Comparison of ENCODE assay signal across 8 mouse cellular contexts in genomic region chr7:16295321-16295900, GRCm38 (mm10). TPM values are rescaled to one million over a fixed set of nuclear protein-coding genes. Genes with fewer than 3 reads are reported as not detected.
DNase-seq lines count a peak whose midpoint lies in the region; ATAC-seq and TF ChIP-seq lines count a peak whose summit lies in the region.

No protein-coding gene starts in this region.

- TF ChIP-seq EP300 in ES-Bruce4 (IDR thresholded peaks at IDR 0.05; ENCODE audit: insufficient read depth, low read depth, low read length) = 0 out of 2 replicates have a peak, but pooled peaks have one; percentile 28
- no peak; the same call in 1 of the 2 replicates for TF ChIP-seq EP300 in heart, postnatal 0 days (IDR thresholded peaks at IDR 0.05; ENCODE audit: low read depth)

- WGBS in forebrain, embryonic 12.5 days = 1% methylated on average over 41 of the region's 41 CpGs
- 1% methylated on average over 41 of the region's 41 CpGs for WGBS in heart, postnatal 0 days
- WGBS in neural tube, embryonic 13.5 days = 2% methylated on average over 41 of the region's 41 CpGs

- no peak for TF ChIP-seq CTCF in ES-Bruce4 (IDR thresholded peaks at IDR 0.05; ENCODE audit: low read depth, low read length)
- no peak for TF ChIP-seq CTCF in heart, postnatal 0 days (IDR thresholded peaks at IDR 0.05; ENCODE audit: low read depth)

- no peaks in the 10 kb centered on the region for H3K9me3 ChIP-seq in ES-Bruce4 (replicated peaks; ENCODE audit: control insufficient read depth, insufficient read depth, low read length, poor library complexity, severe bottlenecking)
- H3K9me3 ChIP-seq in forebrain, embryonic 12.5 days = no peaks in the 10 kb centered on the region
- H3K9me3 ChIP-seq in heart, postnatal 0 days (replicated peaks; ENCODE audit: control insufficient read depth, low read length) = no peaks in the 10 kb centered on the region
- no peaks in the 10 kb centered on the region for H3K9me3 ChIP-seq in neural tube, embryonic 13.5 days

- peak; percentile 59 for ATAC-seq in forebrain, embryonic 12.5 days (ENCODE audit: low FRiP score)
- peak; percentile 54 for ATAC-seq in heart, postnatal 0 days (ENCODE audit: insufficient read depth, low read depth)
- ATAC-seq in neural tube, embryonic 13.5 days (ENCODE audit: low read depth) = peak; percentile 48

- peak overlapping the region; percentile 70 for H3K4me3 ChIP-seq in ES-Bruce4 (ENCODE audit: low read depth, low read length)
- H3K4me3 ChIP-seq in forebrain, embryonic 12.5 days (replicated peaks) = peak overlapping the region; percentile 47
- peak overlapping the region; percentile 50 for H3K4me3 ChIP-seq in heart, postnatal 0 days (ENCODE audit: low read depth, low read length)
- H3K4me3 ChIP-seq in neural tube, embryonic 13.5 days = peak overlapping the region; percentile 48

- peak overlapping the region; percentile 70 for H3K9ac ChIP-seq in ES-Bruce4 (ENCODE audit: low read depth, poor library complexity, severe bottlenecking)
- peak overlapping the region; percentile 57 for H3K9ac ChIP-seq in forebrain, embryonic 12.5 days
- peak overlapping the region; percentile 46 for H3K9ac ChIP-seq in heart, postnatal 0 days (replicated peaks; ENCODE audit: low read depth, low read length)
- peak overlapping the region; percentile 61 for H3K9ac ChIP-seq in neural tube, embryonic 13.5 days

- no peaks in the 10 kb centered on the region for H3K36me3 ChIP-seq in ES-Bruce4 (ENCODE audit: control insufficient read depth, insufficient read depth, low read length, poor library complexity, severe bottlenecking)
- no peaks in the 10 kb centered on the region for H3K36me3 ChIP-seq in forebrain, embryonic 12.5 days (replicated peaks)
- no peaks in the 10 kb centered on the region for H3K36me3 ChIP-seq in heart, postnatal 0 days (replicated peaks; ENCODE audit: control insufficient read depth, insufficient read depth, low read length)
- no peaks in the 10 kb centered on the region for H3K36me3 ChIP-seq in neural tube, embryonic 13.5 days

- no peaks in the 10 kb centered on the region for H3K27me3 ChIP-seq in ES-Bruce4 (ENCODE audit: control insufficient read depth, insufficient read depth, low read length, poor library complexity, severe bottlenecking)
- no peaks in the 10 kb centered on the region for H3K27me3 ChIP-seq in forebrain, embryonic 12.5 days
- H3K27me3 ChIP-seq in heart, postnatal 0 days (ENCODE audit: control insufficient read depth, insufficient read depth, low read length) = no peaks in the 10 kb centered on the region
- H3K27me3 ChIP-seq in neural tube, embryonic 13.5 days = no peaks in the 10 kb centered on the region

- H3K4me1 ChIP-seq in ES-Bruce4 (ENCODE audit: control insufficient read depth, insufficient read depth, low read length) = peaks cover under 1% of the 10 kb centered on the region
- H3K4me1 ChIP-seq in forebrain, embryonic 12.5 days = peaks cover 37% of the 10 kb centered on the region
- H3K4me1 ChIP-seq in heart, postnatal 0 days (ENCODE audit: control insufficient read depth, insufficient read depth) = peaks cover 11% of the 10 kb centered on the region; the same call in 1 of the 2 replicates
- peaks cover 45% of the 10 kb centered on the region for H3K4me1 ChIP-seq in neural tube, embryonic 13.5 days (replicated peaks)

- peak overlapping the region; percentile 88 for H3K4me2 ChIP-seq in forebrain, embryonic 12.5 days
- H3K4me2 ChIP-seq in heart, postnatal 0 days (ENCODE audit: low read depth, low read length) = peak overlapping the region; percentile 71
- H3K4me2 ChIP-seq in neural tube, embryonic 13.5 days = peak overlapping the region; percentile 88

- H3K27ac ChIP-seq in ES-Bruce4 (ENCODE audit: insufficient read depth, low read length) = peak overlapping the region; percentile 90
- peak overlapping the region; percentile 87 for H3K27ac ChIP-seq in forebrain, embryonic 12.5 days
- peak overlapping the region; percentile 87 for H3K27ac ChIP-seq in heart, postnatal 0 days (ENCODE audit: low read depth)
- H3K27ac ChIP-seq in neural tube, embryonic 13.5 days (replicated peaks) = peak overlapping the region; percentile 88

- TF ChIP-seq POLR2A in ES-Bruce4 (IDR thresholded peaks at IDR 0.05; ENCODE audit: insufficient read depth, low read length) = no peak

- peak; percentile 83 for DNase-seq in c-Kit-positive CD71-positive TER-119-positive erythroid progenitor cells, embryonic 14.5 days (ENCODE audit: low spot score)
- peak; percentile 76 for DNase-seq in heart, postnatal 0 days (ENCODE audit: low spot score)
- peak; percentile 84 for DNase-seq in kidney, postnatal 36 days
- peak; percentile 91 to 92 for DNase-seq in lung, adult 18-20 months
- peak; percentile 83 for DNase-seq in testis, postnatal 14 days (ENCODE audit: low spot score)

RNA-seq across cellular contexts. Expression of gene Ccdc9, which starts 8.8 kb away (rescaled TPM):
- 86.6 and 104 TPM in 2 replicates for polyA plus RNA-seq in ES-Bruce4 (2011; ENCODE audit: insufficient read depth, insufficient read length, low read depth, missing spikeins)
- 42.3 and 44.6 TPM in 2 replicates for polyA plus RNA-seq in forebrain, embryonic 12.5 days (2016; fragmentation: Nextera tagmentation; extraction: Ambion mirVana)
- total RNA-seq in heart, postnatal 0 days (2014; rRNA removed; ENCODE audit: low replicate concordance) = 5.7 and 43.7 TPM in 2 replicates
- 4.7 and 7.2 TPM in 2 replicates for polyA plus RNA-seq in heart, postnatal 0 days (2015; fragmentation: Nextera tagmentation; extraction: Ambion mirVana)
- polyA plus RNA-seq in neural tube, embryonic 13.5 days (2015; fragmentation: Nextera tagmentation; extraction: Ambion mirVana) = 31.2 and 35.4 TPM in 2 replicates

RNA-seq across cellular contexts. Expression of gene Bbc3, which starts 12.8 kb away (rescaled TPM):
- 38.5 and 38.7 TPM in 2 replicates for polyA plus RNA-seq in ES-Bruce4 (2011; ENCODE audit: insufficient read depth, insufficient read length, low read depth, missing spikeins)
- 12.8 and 14.6 TPM in 2 replicates for polyA plus RNA-seq in forebrain, embryonic 12.5 days (2016; fragmentation: Nextera tagmentation; extraction: Ambion mirVana)
- 7.3 and 14.6 TPM in 2 replicates for total RNA-seq in heart, postnatal 0 days (2014; rRNA removed; ENCODE audit: low replicate concordance)
- polyA plus RNA-seq in heart, postnatal 0 days (2015; fragmentation: Nextera tagmentation; extraction: Ambion mirVana) = 5.6 and 6.6 TPM in 2 replicates
- polyA plus RNA-seq in neural tube, embryonic 13.5 days (2015; fragmentation: Nextera tagmentation; extraction: Ambion mirVana) = 22.4 and 22.8 TPM in 2 replicates

RNA-seq across cellular contexts. Expression of gene Inafm1, which starts 22.0 kb away (rescaled TPM):
- polyA plus RNA-seq in ES-Bruce4 (2011; ENCODE audit: insufficient read depth, insufficient read length, low read depth, missing spikeins) = 3.3 and 4.6 TPM in 2 replicates
- 13.4 and 14.5 TPM in 2 replicates for polyA plus RNA-seq in forebrain, embryonic 12.5 days (2016; fragmentation: Nextera tagmentation; extraction: Ambion mirVana)
- total RNA-seq in heart, postnatal 0 days (2014; rRNA removed; ENCODE audit: low replicate concordance) = 9.8 and 10.7 TPM in 2 replicates
- polyA plus RNA-seq in heart, postnatal 0 days (2015; fragmentation: Nextera tagmentation; extraction: Ambion mirVana) = 7.7 and 9.6 TPM in 2 replicates
- 30.0 and 39.3 TPM in 2 replicates for polyA plus RNA-seq in neural tube, embryonic 13.5 days (2015; fragmentation: Nextera tagmentation; extraction: Ambion mirVana)

RNA-seq across cellular contexts. Expression of gene C5ar1, which starts 36.1 kb away (rescaled TPM):
- polyA plus RNA-seq in ES-Bruce4 (2011; ENCODE audit: insufficient read depth, insufficient read length, low read depth, missing spikeins) = not detected in 2 replicates
- polyA plus RNA-seq in forebrain, embryonic 12.5 days (2016; fragmentation: Nextera tagmentation; extraction: Ambion mirVana) = 0.70 and 0.73 TPM in 2 replicates
- total RNA-seq in heart, postnatal 0 days (2014; rRNA removed; ENCODE audit: low replicate concordance) = 2.0 and 3.3 TPM in 2 replicates
- 1.9 and 2.2 TPM in 2 replicates for polyA plus RNA-seq in heart, postnatal 0 days (2015; fragmentation: Nextera tagmentation; extraction: Ambion mirVana)
- polyA plus RNA-seq in neural tube, embryonic 13.5 days (2015; fragmentation: Nextera tagmentation; extraction: Ambion mirVana) = 2.3 and 2.8 TPM in 2 replicates

RNA-seq across cellular contexts. Expression of gene C5ar2, which starts 51.5 kb away (rescaled TPM):
- polyA plus RNA-seq in ES-Bruce4 (2011; ENCODE audit: insufficient read depth, insufficient read length, low read depth, missing spikeins) = not detected in 2 replicates
- not detected in 2 replicates for polyA plus RNA-seq in forebrain, embryonic 12.5 days (2016; fragmentation: Nextera tagmentation; extraction: Ambion mirVana)
- 0.04 and 0.65 TPM in 2 replicates for total RNA-seq in heart, postnatal 0 days (2014; rRNA removed; ENCODE audit: low replicate concordance)
- 0.60 and 0.67 TPM in 2 replicates for polyA plus RNA-seq in heart, postnatal 0 days (2015; fragmentation: Nextera tagmentation; extraction: Ambion mirVana)
- polyA plus RNA-seq in neural tube, embryonic 13.5 days (2015; fragmentation: Nextera tagmentation; extraction: Ambion mirVana) = 0.15 TPM in 1 of 2 replicates, not detected in the other

Comparison
In these comparisons a context has a peak if more than half of its experiments do, and no peak if none do; other contexts are left out.
1. Peak in every context shown above with its lines: DNase-seq, ATAC-seq, H3K4me3 ChIP-seq and H3K27ac ChIP-seq.